Mouse (Mus musculus): Measurements from ENCODE around the gene Atox1.

Atox1 gene

DNA sequence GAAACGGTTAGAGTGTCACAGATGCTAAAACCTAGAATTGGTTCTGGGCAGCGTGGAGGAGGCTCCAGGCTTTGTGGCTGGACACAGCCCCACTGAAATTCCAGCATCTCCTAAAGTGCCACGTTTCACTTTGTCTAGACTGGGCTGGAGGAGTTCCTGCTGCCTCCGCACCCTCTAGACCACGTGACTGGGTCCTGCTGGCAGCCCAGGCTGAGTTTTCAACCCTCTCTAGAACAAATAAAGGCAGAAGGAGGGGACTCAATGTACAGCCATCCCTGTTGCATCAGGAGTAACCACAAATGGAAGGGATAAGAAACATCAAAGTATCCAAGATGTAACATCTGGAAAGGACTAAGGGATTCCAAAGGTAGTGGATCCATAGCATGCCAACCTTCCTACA, 46.7 kb downstream of the Atox1 start:
- no peak for DNase-seq (ENCODE audit: low read depth, low spot score)

GRCm38 (mm10) chr11:55413416-55413796, 47.6 kb downstream of the Atox1 start:
- no peak for DNase-seq (ENCODE audit: low read depth, low spot score)

DNA sequence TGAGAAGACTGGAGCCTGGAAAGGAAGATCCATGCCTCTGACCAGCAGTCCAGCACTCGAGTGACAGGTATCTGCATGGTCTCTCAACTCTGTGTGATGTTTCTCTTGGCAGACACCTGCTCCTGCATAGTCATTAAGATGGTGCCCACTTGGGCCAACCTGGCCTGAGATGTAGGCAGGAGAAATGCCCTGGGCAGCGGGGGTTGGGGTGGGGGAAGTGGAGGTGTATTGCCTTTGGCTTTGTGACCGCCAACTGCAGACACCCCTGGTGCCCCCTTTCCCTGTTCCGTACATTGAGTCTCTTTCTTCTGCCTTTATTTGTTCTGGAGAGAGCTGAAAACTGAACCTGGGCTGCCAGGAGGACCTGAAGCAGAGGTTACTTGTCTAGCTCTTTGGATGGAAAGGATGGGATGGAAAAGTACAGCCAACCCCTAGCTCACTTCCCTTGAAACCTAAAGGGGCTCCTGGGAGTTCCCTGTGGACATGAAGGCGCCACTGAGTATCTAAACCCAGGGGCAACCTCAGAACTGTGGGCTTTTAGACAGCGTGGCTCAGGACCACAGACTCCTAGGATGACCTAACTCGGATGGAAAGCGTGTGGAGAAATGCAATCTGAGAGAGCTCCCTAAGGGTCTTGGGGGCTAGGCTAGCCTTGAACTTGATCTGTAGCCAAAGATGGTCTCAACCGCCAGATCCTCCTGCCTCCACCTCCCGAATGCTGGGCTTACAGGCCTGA, 48.2 kb downstream of the Atox1 start:
- no peak for DNase-seq (ENCODE audit: low read depth, low spot score)

DNA sequence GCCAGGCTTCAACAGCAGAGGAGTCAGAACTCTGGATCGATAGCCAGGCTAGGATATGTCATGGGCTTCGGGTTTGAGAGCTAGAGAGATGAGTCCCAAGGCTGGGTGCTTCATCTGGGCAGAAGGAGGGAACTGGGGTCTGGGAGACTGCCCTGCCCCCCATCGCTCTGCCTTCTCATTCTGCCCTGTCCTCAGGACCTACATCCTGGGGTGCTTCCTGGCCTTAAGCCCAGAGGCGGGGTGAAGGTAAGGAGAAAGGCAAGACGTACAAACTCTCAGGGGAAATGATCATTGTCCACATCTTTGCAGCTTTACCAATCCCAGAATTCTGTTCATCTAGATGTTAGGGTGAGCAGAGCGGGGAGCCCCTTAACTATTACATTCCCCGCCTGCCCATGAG, 49.0 kb downstream of the Atox1 start:
- no peak for DNase-seq (ENCODE audit: low read depth, low spot score)

DNA sequence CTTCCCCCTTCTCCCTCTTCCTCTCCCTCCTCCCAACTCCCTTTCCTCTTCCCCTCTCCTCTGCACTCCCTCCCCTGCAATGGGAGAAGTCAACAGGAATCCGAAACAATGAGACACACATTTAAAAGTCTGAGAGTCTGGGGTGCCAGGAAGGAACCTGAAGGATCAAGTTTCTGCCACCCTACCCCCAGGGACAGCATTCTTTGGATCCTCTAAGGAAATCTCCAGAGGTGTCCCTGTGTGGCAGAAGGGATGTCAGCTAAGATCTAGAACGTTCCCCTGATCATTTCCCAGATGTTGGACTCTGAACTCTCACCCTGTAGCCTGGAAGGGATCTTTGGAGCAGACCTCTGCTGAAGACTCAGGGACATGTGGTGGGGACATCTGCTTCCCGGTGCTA, 50.5 kb downstream of the Atox1 start:
- DNase-seq (ENCODE audit: low read depth, low spot score) = no peak

DNA sequence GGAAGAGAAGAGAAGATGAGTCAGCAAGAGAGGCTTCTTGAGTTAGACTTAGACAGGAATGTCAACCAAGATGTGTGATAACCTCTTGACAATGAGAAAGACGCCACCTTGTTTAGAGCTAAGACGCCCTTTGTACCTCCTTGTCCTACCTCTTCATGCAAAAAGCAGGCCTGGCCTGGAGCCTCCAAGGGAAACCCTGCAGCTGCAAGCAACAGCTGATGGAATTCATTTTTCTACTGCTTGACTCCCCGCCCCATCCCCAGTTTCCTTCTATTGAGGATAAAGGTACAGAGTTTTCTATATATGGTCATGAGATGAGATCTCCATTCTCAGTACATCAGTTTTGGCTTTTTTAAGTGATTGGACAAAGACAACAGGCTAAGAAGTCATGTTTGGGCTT, 51.0 kb downstream of the Atox1 start:
- DNase-seq (ENCODE audit: low read depth, low spot score) = no peak

- no peak for DNase-seq (ENCODE audit: low read depth, low spot score)
Measured at GRCm38 (mm10) chr11:55407133-55407532, 53.9 kb downstream of the Atox1 start.

DNA sequence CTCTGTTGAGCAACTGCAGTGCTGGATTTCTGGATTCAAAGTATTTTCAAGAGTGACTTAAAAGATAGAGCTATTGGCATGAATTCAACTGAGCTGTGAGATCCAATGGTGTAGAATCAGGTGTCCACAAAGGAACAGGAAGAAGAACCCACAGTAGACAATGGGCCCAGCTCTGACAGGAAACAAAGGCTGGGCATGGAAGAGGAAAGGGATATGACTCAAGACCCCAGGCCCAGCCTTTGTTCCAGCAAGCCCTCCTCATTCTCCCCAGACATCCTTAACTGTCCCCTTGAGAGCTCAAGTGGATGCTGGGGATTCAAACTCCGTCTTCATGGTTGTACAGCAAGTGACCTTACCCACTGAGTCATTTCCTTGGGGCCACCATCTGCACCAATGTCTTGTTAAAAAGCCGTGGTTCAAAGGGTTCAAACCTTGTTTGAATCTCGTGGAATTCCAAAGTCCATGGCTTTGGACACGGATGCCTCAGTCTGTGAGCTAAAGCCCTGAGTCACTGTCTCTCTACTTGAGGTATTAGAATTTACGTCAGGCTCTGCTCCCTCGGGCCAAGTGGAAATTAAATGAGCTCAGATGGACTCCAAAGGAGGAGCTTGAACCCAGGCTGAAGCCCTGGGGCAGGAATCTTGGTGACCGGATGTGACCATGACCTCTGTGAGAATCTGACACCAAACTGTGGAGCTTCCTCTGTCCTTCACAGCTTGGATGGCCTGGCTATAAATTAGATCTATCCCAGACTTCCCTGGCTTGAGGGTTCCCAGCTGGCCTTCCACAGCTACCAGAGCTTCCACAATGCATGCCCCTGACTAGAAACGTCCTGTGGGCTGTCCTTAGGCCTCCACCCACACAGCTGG, 55.2 kb downstream of the Atox1 start:
- DNase-seq (ENCODE audit: low read depth, low spot score) = peak; percentile 56

DNA sequence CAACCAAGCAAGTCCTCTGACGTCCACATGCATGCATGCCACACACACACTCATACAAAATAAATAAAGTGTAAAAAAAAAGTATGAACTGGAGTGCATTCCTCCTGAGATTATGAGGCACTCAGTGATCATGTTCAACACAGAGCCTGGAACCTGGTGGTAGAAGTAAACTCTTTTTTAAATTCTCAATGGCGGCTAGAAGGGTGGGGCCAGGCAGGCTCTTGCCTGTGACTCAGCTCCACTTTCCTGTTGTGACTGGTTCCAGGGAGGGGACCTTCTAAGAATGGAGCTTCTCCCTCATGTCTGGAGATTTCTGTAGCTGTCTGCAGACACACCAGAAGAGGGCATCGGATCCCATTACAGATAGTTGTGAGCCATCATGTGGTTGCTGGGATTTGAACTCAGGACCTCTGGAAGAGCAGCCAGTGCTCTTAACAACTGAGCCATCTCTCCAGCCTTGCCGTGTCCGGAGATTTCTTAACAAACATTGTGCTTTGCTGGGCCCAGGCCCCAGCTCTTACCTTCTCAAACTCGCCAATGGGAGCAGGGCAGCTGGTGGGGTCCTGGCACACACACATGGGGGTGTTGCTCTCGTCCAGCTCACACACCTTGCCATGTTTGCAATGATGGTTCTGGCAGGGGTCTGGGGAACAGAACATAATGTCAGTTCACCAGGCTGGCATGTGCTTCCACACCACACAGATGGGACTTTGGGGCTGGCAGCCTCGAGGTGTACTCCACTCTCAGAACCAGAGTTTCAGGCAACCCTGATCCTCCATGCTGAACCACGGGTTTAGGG, 56.2 kb downstream of the Atox1 start:
- no peak for DNase-seq (ENCODE audit: low read depth, low spot score)

DNA sequence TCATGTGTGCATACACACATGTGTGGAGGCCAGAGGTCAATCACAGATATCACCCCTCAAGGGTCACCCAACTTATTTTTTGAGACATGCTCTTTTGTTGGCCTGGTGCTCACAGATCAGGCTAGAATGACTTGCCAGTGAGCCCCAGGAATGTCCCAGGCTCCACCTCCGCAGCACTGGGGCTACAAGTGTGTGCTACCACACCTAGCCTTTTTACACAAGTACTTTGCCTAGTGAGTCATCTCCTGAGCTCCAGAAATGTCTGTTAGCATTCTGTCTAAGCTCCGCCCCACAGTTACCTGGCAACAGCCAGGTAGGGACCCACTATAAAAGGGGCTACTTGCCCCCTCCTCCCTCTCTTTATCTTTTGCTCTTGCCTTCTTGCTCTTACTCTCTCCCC, 60.2 kb downstream of the Atox1 start:
- DNase-seq (ENCODE audit: low read depth, low spot score) = no peak

GRCm38 (mm10) chr11:55398371-55398770, 62.7 kb downstream of the Atox1 start:
- DNase-seq (ENCODE audit: low read depth, low spot score) = no peak

GRCm38 (mm10) chr11:55397441-55397840, 63.6 kb downstream of the Atox1 start:
- no peak for DNase-seq (ENCODE audit: low read depth, low spot score)

DNA sequence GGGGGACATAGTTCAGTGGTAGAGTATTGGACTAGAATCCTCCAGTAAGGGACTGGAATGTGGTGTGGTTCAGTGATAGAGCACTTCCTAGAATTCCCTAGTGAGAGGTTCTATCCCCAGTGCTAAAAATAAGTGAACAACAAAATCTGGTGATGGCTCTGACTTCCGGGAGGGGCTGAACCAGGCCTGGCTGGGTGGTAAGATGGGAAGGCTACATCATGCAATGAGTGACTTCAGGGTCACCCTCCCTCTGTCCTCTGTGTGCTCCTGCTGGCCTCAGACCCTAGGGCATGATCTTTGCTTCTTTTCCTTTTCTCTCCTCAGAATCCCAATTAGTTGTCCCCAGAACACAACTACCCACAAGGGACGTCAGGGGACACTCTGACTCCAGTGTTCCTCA, 64.0 kb downstream of the Atox1 start:
- DNase-seq (ENCODE audit: low read depth, low spot score) = no peak

Measured in mesoderm, embryonic 11.5 days (tissue).